Mouse (Mus musculus) G1E-ER4 (cell line): Measurements from ENCODE around the gene Vwa3a. TPM values are rescaled to one million over a fixed set of nuclear protein-coding genes. Genes with fewer than 3 reads are reported as not detected.

Experiments
- GATA1 ChIP-seq: IDR thresholded peaks from one replicate; pipeline ENCODE4 v1.8.0; 2012; ENCODE audit warnings: low read length, inconsistent platforms
- polyA plus RNA-seq: library from polyadenylated mRNA; stranded (reverse); fragments of >175 nt; gene quantifications from 2 replicates; pipeline ENCODE4 v1.2.3, GENCODE M21; 2012

Gene Vwa3a
- not detected in 2 replicates for polyA plus RNA-seq

DNA sequence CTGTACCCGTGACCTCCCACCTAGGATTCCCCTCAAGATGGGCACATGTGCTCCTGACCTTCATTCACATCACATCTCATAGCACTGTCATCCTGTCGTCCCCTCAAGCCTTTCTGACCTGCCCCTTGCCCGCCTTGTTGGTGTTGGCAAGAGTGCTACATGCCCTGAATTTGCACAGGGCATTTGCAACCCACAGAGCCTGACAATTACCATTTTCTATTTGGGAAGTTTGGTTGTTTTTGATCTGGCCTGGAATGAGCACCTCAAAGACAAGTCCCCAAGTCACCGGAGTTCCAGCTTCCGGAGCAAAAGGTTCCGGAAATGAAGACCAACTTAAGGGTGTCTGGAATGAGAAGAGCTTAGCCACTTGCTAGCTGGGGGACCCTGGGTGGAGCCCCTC, at the start of gene Vwa3a:
TSS of gene Vwa3a (plus strand) at position 301 of the 400 bp plus-strand sequence.
- no peak for TF ChIP-seq GATA1

DNA sequence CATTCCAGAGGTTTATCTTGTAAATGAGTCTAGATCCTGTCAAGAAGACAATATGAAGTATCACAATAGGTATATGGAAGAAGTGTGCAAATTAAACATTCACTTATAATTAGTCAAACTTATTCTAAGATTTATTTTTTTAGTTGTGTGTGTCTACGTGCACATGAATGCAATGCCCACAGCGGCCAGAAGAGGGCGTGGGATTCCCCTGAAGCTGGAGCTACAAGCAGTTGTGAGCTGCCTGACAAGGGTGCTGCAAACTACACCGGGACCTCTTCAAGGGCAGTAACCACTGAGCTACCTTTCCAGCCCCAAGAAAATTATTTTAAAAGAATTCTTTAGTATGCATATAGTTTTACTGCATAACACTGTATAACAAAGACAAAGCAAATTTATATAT, 48.5 kb upstream of the Vwa3a start:
- TF ChIP-seq GATA1, result no peak

DNA sequence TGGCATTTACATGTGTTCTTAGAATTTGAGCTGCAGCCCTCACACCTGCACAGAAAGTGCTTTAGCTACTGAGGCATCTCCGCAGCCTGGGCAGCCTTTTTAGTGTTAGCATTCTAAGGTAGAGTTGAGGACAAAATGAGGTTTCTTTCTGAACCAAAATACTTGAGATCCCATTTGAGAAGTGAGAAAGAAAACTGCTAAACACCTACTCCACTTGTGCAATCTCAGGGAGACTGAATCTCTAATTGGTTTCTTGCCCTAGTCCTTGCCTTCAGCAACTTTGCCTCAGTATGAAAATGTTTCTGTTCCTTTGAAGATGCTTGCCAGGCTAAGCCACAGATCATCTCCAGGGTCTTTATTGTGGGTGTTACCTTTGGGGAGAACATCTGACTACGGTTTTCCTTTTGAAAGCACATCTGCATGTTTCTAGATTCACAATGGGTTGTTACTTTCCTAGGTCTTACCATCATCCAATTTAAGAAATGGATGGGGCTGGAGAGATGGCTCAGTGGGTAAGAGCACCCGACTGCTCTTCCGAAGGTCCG, 45.2 kb upstream of the Vwa3a start:
- TF ChIP-seq GATA1, result no peak

DNA sequence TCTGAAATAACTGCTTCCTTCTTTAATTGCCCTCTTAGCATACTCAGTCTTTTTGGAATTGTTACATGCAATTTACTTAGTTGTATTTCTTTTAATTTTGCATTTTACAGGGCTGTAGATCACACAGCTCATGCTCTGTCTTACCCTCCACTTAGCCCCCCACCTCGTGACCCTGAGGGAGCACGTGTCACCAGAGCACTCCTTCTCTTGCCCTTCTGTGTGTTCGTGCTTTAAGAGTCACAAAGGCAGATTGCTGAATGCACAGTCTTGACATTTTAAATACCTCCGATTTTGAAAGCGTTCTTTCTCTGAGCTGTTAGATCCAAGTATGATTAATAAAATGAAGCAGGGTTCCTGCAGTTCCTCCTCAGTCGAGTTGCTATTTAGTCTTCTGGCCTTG, 43.9 kb upstream of the Vwa3a start:
- TF ChIP-seq GATA1, result no peak

DNA sequence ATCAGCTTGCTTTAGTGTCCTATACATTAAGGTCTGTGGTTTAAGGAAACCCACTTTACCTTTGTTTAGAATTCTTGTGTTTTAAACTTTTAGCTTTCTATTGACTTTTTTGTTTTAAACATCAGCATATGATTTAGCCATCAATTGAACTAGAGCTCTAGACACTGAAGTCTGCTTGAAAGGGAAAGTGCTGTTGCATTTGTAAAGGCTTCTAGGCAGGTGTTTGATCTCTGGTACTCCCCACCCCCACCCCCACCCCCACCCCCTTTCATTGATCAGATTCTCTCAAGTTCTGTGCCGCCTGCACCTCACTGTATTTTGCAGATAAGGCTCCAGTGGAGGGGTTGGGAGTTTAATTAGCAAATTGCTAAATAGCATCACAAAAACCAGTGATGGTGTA, 43.5 kb upstream of the Vwa3a start:
- TF ChIP-seq GATA1, result no peak

DNA sequence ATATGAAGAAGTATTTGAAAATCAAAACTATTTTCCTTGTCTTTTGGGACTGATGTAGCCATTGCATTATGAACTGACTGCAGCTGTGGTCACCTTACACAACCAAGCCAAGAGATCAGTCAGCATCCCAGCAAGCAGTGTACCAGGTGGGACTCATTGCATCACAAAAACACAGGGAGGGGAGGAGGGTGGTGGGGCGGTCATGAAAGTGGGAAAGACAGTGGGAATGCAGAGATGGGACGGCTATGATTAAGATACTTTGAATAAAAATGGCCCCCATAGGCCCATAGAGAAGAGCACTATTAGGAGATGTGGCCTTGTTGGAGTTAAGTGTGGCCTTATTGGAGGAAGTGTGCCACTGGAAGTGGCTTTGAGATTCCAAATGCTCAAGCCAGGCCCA, 42.8 kb upstream of the Vwa3a start:
- TF ChIP-seq GATA1, result no peak

DNA sequence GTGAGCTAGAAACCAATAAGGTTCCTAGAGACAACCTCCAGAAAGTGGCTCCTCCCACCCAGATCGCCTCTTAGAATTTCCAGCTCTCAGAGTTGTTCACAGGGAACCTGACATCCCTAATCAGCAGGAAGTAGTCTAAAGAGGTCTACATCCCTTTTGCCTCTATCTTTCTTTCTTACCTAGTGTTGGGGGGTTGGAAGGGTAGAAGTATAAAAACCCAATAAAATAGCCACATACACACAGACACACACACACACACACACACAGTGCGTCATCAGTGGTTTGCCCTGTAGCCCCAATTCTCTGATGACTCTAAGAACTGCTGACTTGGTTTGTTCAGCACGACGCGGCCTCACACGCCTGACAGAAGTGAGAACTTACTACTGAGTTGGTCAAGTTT, 39.5 kb upstream of the Vwa3a start:
- no peak for TF ChIP-seq GATA1

DNA sequence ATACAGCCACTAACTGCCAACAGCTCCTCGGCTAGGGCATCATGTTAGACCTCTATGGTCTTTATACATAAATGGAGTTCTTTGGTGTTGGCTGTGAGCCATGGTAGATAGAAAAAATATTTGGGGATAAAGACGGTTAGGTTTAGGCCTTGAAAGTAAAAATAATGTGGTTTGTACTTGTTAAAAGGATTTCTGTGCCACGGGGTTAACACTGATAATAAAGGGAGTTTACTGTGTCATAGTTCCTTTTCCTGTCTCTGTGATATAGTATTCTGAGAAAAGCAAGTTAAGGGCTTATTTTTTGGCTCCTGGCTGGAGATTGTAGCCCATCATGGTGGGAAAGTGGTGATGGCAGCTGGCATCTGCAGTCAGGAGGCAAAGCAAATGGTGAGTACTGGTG, 35.2 kb upstream of the Vwa3a start:
- TF ChIP-seq GATA1, result no peak

DNA sequence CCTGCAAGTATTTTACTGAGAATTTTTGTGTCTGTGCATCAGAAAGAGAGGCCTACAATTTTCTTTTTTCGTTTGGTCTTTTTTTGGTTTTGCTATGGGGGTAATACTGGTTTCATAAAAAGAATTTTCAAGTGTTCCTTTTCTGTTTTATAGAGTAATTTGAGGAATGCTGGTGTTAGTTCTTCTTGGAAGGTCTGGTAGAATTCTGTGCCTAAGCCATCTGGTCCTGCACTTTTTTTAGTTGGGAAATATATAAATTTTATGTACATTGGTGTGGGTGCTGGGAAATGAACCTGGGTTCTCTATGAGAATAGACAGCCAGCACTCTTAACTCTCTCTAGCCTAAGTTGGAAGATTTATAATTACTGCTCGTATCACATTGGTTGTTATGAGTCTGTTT, 27.0 kb upstream of the Vwa3a start:
- TF ChIP-seq GATA1, result no peak

DNA sequence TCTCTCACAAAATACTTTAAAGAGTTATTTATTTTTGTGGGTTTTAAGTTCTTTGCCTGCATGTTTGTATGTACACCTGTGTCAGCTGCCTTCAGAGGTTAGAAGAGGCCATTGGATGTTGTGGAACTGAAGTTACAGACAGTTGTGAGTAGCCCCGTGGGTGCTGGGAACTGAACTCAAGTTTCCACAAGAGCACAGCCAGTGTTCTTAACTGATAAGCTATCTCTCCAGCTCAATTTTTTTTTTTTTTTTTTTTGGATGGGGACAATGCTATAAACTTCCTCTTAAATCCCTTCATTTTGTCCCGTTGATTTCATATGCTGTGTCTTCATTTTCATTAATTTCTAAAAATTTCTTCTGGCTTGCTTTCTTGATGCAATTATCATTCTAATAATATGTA, 25.9 kb upstream of the Vwa3a start:
- no peak for TF ChIP-seq GATA1

DNA sequence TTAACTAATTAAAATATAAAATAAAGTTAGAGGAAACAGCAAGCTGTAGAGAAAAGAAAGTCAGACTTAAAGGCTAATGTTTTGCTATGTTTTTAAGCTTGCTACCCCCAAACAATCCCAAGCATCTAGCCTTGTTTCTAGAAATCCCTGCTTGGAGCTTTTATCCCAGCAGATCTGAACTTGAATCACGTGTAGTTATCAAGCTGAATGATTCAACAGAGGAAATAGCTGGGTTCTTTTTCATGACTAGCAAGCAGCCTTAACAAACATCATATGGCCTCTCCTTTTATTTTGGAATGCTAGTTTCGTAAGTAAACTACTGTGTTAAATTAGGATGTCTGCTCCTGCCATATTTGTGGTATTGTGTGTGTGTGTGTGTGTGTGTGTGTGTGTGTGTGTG, 21.9 kb upstream of the Vwa3a start:
- TF ChIP-seq GATA1, result no peak

DNA sequence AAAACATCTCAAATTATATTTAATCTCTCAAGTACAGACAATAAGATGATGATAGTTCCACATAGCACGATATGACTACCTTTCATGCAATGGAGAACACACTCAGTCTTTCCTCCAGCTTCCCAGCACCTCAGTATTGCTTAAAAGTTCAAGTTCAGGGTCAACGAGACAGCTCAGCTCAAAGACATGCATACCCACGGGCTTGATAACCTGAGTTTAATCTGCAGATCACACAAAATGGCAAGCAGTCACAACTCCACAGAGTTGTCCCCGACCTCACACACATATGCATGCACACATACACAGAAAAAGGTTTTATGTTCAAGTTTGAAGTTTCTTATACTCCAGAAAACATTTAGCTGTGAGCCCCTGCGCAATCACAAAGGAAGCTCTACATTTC, 18.1 kb upstream of the Vwa3a start:
- TF ChIP-seq GATA1, result no peak

DNA sequence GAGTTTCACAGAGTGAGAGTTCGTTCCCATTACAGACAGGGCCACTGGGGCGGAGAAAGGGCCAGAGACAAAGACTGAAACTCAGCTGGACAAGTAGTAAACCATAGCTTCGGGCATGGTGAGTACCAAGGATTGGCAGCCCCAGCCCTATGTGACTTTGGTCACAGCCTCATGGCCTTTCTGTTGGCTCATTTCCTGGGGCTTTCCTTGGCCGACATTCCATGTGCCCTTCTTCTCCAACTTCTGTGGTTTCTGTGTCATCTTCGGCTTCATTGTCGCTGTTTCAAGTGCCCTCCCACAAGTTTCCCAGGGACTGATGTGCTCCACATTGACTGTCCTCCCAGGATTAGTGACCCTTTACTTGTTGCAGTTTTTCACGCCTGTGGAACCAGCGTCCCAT, 17.7 kb upstream of the Vwa3a start:
- TF ChIP-seq GATA1, result no peak

DNA sequence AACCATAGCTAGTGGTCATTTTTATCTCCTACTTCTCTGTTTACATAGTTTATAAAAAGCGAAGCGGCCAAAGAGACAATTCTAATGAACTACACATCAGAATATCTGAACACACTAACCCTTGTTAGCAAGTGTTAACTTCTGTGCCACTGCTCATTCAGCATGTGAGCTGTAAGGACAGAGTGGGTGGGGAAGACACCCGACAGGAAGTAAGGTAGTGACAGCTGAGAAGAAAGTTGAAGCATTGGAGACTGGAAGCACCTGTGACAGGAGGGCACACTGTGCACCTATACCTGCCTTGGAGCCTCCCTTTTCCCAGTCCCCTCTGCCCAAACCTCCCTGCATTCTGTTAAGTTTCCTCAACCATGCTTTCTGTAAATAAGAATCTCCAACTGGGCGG, 17.1 kb upstream of the Vwa3a start:
- no peak for TF ChIP-seq GATA1

DNA sequence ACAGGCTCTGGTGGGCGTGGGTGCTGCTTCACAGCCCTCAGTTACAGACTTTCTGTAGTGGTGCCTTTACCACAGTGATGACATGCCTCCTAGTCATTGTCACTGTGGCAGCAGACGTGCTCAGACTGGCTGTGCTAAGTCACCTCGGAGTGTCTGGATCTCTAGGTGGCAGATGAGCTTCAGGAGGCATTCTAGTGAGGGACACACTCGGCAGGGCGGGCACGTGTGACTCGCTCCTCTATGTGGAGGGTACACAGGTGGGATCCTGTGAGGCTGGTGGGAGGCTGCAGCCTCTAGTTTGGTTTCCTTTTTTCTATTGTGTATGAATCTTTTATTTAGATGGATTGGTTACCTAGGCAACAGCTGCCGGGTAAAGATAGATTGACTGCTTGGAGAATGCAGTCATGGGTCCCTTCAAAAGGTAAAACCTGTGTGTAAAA, 16.3 kb upstream of the Vwa3a start:
- TF ChIP-seq GATA1, result no peak

DNA sequence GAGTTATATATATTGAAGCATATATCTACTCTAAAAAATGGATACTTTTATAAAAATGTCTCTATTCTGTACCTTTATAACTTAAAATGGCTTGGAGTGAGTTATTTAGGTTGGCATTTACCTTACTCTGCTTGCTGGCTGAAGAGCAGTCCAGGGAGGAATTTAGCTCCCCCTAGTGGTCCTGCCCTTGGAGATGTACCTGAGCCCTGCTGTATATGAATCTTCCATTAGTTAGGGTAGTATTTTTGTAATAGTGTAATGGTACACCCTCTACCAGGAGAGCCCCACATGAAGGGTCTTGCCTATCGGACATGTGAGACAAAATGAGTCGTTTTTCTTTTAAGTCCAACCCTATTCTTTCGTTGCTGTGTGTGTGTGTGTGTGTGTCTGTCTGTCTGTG, 11.5 kb upstream of the Vwa3a start:
- no peak for TF ChIP-seq GATA1

DNA sequence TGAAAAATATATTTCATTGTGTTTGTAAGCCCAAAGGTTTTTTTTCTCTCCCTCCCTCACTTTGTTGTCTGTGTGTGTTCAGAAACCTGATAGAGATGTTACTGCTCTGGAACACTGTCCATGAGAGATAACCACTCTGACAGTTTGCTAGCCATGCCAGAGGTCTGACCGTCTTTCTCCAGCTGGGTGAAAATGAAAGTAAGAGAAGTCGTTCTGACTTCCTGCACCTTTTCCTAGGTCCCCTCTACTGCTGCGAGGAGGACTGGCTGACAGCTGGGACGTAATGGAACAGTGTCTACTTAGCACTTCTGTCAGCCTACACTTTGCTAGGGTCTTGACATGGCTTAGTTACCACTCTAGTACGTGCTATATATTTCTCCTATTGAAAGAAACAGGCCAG, 9.5 kb upstream of the Vwa3a start:
- no peak for TF ChIP-seq GATA1

DNA sequence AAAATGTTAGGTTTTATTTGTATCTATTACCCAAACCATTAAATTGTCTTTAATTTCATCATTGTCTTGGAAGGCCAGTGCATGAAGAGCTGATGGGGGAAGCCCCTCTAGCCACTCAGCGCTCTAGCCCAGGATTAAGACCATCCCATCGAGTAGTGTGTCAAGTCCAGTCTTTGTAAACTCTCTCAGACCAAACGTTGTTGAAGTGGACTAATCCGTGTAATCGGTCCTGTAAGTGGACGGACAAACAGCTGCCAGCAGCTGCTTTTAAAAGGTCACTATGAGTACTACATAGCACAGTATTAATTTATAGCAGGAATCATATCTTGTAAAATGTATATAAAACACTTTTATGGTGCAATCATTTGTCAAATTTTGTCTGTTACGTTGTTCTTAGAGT, 6.2 kb upstream of the Vwa3a start:
- TF ChIP-seq GATA1, result no peak
